Mouse (Mus musculus): ENCODE measurements around the gene Zfp704.

GRCm38 (mm10) chr3:9481358-9481757 lies 128.5 kb downstream of the Zfp704 start:
- TF ChIP-seq CTCF (IDR thresholded peaks at IDR 0.05; ENCODE audit: extremely low read depth, insufficient read depth, low read length) = no peak
- TF ChIP-seq POLR2A (IDR thresholded peaks at IDR 0.05; ENCODE audit: extremely low read depth, insufficient read depth, low read length) = no peak

Data from cortical plate, adult 2 months (tissue).